Mouse (Mus musculus) spleen, adult 2 months (tissue): ENCODE results near the gene Apoc3. TPM values are rescaled to one million over a fixed set of nuclear protein-coding genes. Genes with fewer than 3 reads are reported as not detected.

Experiments used
- DNase-seq, 2 experiments: peaks; one replicate each; pipeline versions ENCODE4 v3.0.0 to v3.0.0-alpha.2; 2012 to 2021; ENCODE audit warnings: low spot score in 2 of 2, low read depth in 1 of 2
- H3K27ac ChIP-seq: fragments of 200-500 bp; 2 replicates; pipeline ENCODE4 v1.5.1; 2012; ENCODE audit warnings: low read length, inconsistent platforms; ENCODE audit not compliant: insufficient read depth
- H3K27me3 ChIP-seq: fragments of 200-500 bp; 2 replicates; pipeline ENCODE4 v1.6.1; 2012; ENCODE audit warnings: mild to moderate bottlenecking, moderate library complexity, low read length, inconsistent platforms; ENCODE audit not compliant: control insufficient read depth, insufficient read depth
- H3K36me3 ChIP-seq: fragments of 200-500 bp; 2 replicates; pipeline ENCODE4 v1.6.1; 2012; ENCODE audit warnings: mild to moderate bottlenecking, low read length, inconsistent platforms; ENCODE audit not compliant: control insufficient read depth, insufficient read depth
- H3K4me1 ChIP-seq: fragments of 200-500 bp; 2 replicates; pipeline ENCODE4 v1.6.1; 2011; ENCODE audit warnings: inconsistent platforms; ENCODE audit not compliant: control insufficient read depth, insufficient read depth, insufficient read length
- H3K4me3 ChIP-seq: fragments of 200-500 bp; 2 replicates; pipeline ENCODE4 v1.5.1; 2011; ENCODE audit warnings: mild to moderate bottlenecking, inconsistent platforms; ENCODE audit not compliant: insufficient read depth, insufficient read length; ENCODE audit errors: extremely low read depth
- CTCF ChIP-seq: fragments of 200-500 bp; IDR thresholded peaks from 2 replicates; pipeline ENCODE4 v1.5.1; 2011; ENCODE audit warnings: mild to moderate bottlenecking, inconsistent platforms; ENCODE audit not compliant: insufficient read depth, insufficient read length, insufficient replicate concordance; ENCODE audit errors: extremely low read depth
- POLR2A ChIP-seq: fragments of 200-500 bp; IDR thresholded peaks from 2 replicates; pipeline ENCODE4 v1.6.1; 2011; ENCODE audit warnings: low read depth, low read length, inconsistent platforms
- WGBS: fragments of 180-500 bp; shearing (Covaris S2); methylation state at CpG from one replicate; pipeline ENCODE4 v1.1.7; 2018; 5-methylcytosine and 5-hydroxymethylcytosine counted together
- polyA plus RNA-seq: library from polyadenylated mRNA; depleted of rRNA; stranded (reverse); fragments of >200 nt; gene quantifications from 2 replicates; pipeline ENCODE4 v1.2.3, GENCODE M21; 2012

The Apoc3 gene
- polyA plus RNA-seq, 1 experiment, result 0.44 TPM

DNA sequence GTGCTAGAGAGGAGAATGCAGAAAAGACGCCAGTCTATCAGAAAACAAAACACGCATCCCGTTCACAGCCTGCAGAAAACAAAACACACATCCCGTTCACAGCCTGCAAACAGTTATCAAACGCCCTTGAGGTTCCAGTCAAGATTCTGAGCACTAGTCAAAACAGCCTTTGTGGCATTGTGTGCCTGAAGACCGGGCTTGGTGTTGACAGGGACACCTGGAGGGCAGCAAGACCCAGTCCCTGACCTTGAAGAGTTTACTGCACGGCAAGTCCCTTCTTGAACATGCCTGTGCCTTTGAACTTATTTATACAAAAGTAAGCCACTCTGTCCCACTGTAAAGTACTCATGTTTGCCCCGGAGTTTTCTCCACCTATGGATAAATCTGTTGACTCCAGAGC is 8.1 kb upstream of the Apoc3 start:
- no peak overlapping the region for H3K27ac ChIP-seq
- H3K27me3 ChIP-seq, result no peaks in the 10 kb centered on the region
- TF ChIP-seq POLR2A (no peak), CTCF (no peak)
- DNase-seq, result no peak
- H3K4me3 ChIP-seq, result no peak overlapping the region
- no peaks in the 10 kb centered on the region for H3K4me1 ChIP-seq
- 76% methylated on average over 8 of the region's 8 CpGs for WGBS
- H3K36me3 ChIP-seq, result no peaks in the 10 kb centered on the region

DNA sequence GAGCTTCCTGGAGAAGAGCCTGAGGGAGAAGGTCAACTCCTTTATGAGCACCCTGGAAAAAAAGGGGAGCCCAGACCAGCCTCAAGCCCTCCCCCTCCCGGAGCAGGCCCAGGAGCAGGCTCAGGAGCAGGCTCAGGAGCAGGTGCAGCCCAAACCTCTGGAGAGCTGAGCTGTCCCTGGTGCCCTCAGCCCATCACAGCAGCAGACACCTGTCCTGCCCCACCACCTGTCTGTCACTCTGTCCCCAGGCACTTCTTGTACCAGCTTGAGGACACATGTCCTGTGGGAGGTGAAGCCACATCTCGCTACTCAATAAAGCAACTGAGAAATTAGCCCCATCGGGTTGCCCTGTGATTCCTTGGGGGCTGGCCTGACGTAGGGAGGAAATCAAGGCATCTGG is 7.7 kb upstream of the Apoc3 start:
- no peak for TF ChIP-seq POLR2A
- TF ChIP-seq CTCF, result no peak
- no peak overlapping the region for H3K27ac ChIP-seq
- no peak for DNase-seq
- H3K27me3 ChIP-seq, result no peaks in the 10 kb centered on the region
- no peaks in the 10 kb centered on the region for H3K4me1 ChIP-seq
- H3K4me3 ChIP-seq, result no peak overlapping the region
- 68% methylated on average over 4 of the region's 4 CpGs for WGBS
- no peaks in the 10 kb centered on the region for H3K36me3 ChIP-seq

DNA sequence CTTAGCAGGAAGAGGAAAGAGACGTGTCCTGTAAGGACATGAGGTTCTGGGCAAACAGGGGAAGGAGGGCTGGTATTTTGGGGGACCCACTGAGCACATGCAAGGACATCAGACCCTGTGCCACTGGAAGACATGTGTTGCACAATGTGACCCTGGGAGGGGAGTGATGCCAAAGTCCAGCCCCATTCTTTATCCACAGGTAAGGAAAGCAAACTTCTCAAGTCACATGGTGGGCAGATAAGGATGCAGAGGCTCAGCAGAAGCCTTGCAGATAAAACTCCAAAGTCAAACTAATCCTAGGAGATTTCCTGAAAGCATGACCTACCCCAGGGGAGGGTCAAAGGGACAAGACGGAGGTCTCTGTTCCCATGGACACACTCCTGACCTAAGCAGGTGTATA is 6.4 kb upstream of the Apoc3 start:
- H3K27ac ChIP-seq, result no peak overlapping the region
- no peaks in the 10 kb centered on the region for H3K4me1 ChIP-seq
- H3K4me3 ChIP-seq, result no peak overlapping the region
- whole genome bisulfite sequencing, result 85% methylated on average over 2 of the region's 2 CpGs
- no peak for DNase-seq
- H3K27me3 ChIP-seq, result no peaks in the 10 kb centered on the region
- H3K36me3 ChIP-seq, result no peaks in the 10 kb centered on the region
- TF ChIP-seq CTCF (no peak), POLR2A (no peak)

DNA sequence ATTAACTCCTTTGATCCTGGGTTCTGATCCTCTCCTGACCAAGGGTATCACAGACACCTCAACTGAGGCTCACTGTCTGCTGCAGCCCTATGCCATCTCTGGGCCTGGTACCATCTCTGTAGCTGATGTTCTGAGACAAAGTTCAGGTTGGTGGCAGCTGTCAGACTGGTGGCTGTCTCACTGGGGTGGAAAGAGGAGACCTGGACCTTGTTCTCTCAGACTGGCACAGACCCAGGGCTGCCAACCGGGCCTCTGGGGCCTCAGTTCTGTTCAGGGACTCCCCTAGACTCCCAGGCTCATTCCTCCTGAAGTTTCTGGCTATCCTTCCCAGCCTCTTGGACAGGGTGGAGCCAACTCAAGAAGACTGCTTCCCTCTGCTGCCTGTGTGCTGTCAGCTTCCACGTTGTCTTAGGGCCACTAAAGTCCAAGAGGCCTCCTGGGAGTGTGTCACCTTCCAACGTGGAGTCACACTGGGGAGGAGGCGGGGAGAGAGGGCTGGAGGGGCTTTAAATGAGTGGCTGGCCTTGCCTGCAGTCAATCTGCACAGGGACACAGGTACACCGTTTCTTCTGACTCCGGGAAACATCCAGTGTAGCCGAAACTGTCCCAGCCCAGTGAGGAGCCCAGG is 5.2 kb upstream of the Apoc3 start, which contains the start of gene Apoa4:
Apoa4 (plus strand) TSS at position 171 of the 628 bp plus-strand sequence.
- no peaks in the 10 kb centered on the region for H3K4me1 ChIP-seq
- TF ChIP-seq CTCF (no peak), POLR2A (no peak)
- DNase-seq, result no peak
- no peaks in the 10 kb centered on the region for H3K27me3 ChIP-seq
- H3K4me3 ChIP-seq, result no peak within 1 kb of the TSS
- no peaks in the 10 kb centered on the region for H3K36me3 ChIP-seq
- 70% methylated on average over 7 of the region's 7 CpGs for WGBS
- H3K27ac ChIP-seq, result no peak within 1 kb of the TSS

DNA sequence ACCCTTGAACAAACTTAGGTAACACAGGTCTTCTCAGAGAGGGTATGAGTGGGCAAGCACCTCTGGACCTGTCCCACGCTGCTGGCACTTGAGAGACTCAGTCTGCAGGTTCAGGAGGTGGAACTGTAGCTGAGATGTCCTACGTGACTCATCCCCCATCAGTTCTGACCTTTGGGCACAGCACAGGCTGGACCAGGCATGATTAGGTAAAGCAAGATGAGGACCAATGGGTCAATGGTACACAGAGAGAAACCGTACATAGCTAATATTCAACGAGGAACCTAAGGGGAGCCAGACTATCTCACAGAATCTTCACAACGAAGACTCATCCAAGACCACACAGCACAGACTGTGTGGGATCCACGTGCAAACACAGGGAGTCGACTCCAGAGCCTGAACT is 3.4 kb upstream of the Apoc3 start:
- Histone ChIP-seq H3K27me3 (no peaks in the 10 kb centered on the region), H3K27ac (no peak overlapping the region), H3K4me3 (no peak overlapping the region), H3K36me3 (no peaks in the 10 kb centered on the region), H3K4me1 (no peaks in the 10 kb centered on the region)
- WGBS, result 86% methylated on average over 7 of the region's 7 CpGs
- DNase-seq, result no peak
- TF ChIP-seq POLR2A (no peak), CTCF (no peak)

DNA sequence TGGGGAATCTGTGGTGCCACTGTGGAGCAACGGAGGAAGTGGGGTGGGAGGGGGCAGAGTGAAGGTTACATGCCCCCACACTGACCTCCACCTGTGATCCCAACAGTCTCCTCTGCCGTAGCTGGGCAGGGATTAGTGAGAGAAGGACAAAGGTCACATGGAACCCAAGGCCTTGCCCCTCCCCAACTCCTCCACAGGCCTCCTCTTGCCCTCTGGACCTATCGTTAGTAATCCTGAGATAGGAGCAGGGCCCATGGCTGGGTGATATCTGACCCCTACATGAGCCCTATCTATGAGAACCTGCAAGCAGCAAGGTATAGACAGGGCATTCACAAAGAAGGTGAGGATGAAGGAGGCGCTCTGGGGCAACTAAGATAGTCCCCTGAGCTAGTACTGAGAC is 213 bp upstream of the Apoc3 start:
- 91% methylated on average over 4 of the region's 4 CpGs for WGBS
- H3K4me1 ChIP-seq, result no peaks in the 10 kb centered on the region
- H3K27me3 ChIP-seq, result no peaks in the 10 kb centered on the region
- TF ChIP-seq CTCF, result no peak
- no peak for TF ChIP-seq POLR2A
- H3K27ac ChIP-seq, result no peak overlapping the region
- DNase-seq, result no peak
- H3K4me3 ChIP-seq, result no peak overlapping the region
- no peaks in the 10 kb centered on the region for H3K36me3 ChIP-seq

DNA sequence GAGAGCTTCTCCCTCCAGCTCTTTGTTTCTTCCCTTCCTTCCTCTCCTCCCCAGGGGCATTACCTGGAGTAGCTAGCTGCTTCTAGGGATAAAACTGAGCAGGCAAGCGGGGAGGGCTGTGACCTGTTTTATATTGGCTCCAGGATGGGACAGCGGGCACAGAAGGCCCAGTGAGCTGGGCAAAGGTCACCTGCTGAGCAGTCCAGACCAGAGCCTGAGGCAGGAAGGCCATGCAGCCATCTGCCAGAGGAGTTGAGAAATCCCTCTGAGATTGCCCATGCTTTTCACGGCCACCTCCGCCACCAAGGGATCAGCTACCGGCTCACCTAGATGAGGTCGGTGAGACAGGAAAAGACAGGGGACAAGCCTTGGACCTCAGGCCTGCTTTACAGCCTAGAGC is 240 bp downstream of the Apoc3 start:
- no peak overlapping the region for H3K4me3 ChIP-seq
- no peak overlapping the region for H3K27ac ChIP-seq
- TF ChIP-seq POLR2A (no peak), CTCF (no peak)
- WGBS, result 89% methylated on average over 6 of the region's 6 CpGs
- H3K36me3 ChIP-seq, result no peaks in the 10 kb centered on the region
- H3K27me3 ChIP-seq, result no peaks in the 10 kb centered on the region
- H3K4me1 ChIP-seq, result no peaks in the 10 kb centered on the region
- DNase-seq, result no peak
